Mouse (Mus musculus) stomach, postnatal 0 days (tissue): ENCODE measurements at regions not wholly inside any gene's neighbourhood (a gene's known extent, or its start where the extent isn't known, plus 50 kb on each side); places are given as distances from the start of the nearest gene placed in this dataset.

Source experiments
- CTCF ChIP-seq: IDR thresholded peaks from 2 replicates; pipeline ENCODE4 v1.5.1; 2016; ENCODE audit warnings: antibody characterized with exemption, low read depth, mild to moderate bottlenecking, moderate library complexity
- EP300 ChIP-seq: optimal IDR thresholded peaks from 2 replicates; pipeline ENCODE3; 2016; ENCODE audit warnings: antibody characterized with exemption

DNA sequence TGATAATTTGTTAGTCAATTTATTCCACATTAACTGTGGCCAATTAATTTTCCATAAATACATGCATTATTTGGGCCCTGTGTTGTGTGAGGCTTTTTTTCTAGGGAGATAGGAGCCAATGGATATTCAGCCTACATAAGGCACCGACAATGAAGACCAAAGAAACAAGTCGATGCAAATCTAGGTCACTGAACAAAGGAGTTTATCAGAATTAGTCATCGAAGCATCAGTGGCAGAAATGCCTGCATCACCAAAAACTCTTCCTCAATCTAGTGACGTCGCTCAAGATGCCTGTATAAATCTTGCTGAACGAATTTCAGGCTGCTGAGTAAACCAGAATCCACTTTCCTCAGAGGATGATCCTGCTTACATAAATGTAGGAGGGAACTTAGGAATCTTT is 235.2 kb upstream of the Adgrl3 start:
- TF ChIP-seq CTCF (no peak), EP300 (no peak)
